Mouse (Mus musculus) heart, embryonic 11.5 days (tissue): ENCODE data around the gene Mrps26. TPM values are rescaled to one million over a fixed set of nuclear protein-coding genes. Genes with fewer than 3 reads are reported as not detected.

Experiments
- ATAC-seq: fragments of 200-750 bp; cut with Nextera tagmentation; replicated peaks from 2 replicates; pipeline ENCODE4 v1.8.0; 2017; ENCODE audit warnings: moderate library complexity; ENCODE audit not compliant: insufficient number of reproducible peaks, low FRiP score, low TSS enrichment
- H3K27ac ChIP-seq: fragments of 300-500 bp; sonication (generic); 2 replicates; pipeline ENCODE4 v1.5.1; 2014; ENCODE audit warnings: mild to moderate bottlenecking, low read depth, low read length
- H3K27me3 ChIP-seq: fragments of 300-500 bp; sonication (generic); 2 replicates; pipeline ENCODE4 v1.6.1; 2014; ENCODE audit warnings: mild to moderate bottlenecking, low read length, mixed read lengths; ENCODE audit not compliant: control insufficient read depth, insufficient read depth
- H3K36me3 ChIP-seq: fragments of 300-500 bp; sonication (generic); 2 replicates; pipeline ENCODE4 v1.6.1; 2014; ENCODE audit warnings: mild to moderate bottlenecking, low read length, moderate library complexity, mixed read lengths; ENCODE audit not compliant: control insufficient read depth, insufficient read depth
- H3K4me1 ChIP-seq: fragments of 300-500 bp; sonication (generic); 2 replicates; pipeline ENCODE4 v1.6.1; 2014; ENCODE audit warnings: low read length; ENCODE audit not compliant: control insufficient read depth, insufficient read depth
- H3K4me2 ChIP-seq: fragments of 300-500 bp; sonication (generic); 2 replicates; pipeline ENCODE4 v1.6.1; 2014; ENCODE audit warnings: mild to moderate bottlenecking, moderate library complexity
- H3K4me3 ChIP-seq: fragments of 300-500 bp; sonication (generic); 2 replicates; pipeline ENCODE4 v1.5.1; 2014; ENCODE audit warnings: low read depth, low read length
- H3K9ac ChIP-seq: fragments of 300-500 bp; sonication (generic); 2 replicates; pipeline ENCODE4 v1.6.1; 2014; ENCODE audit warnings: mild to moderate bottlenecking, low read depth, low read length, moderate library complexity
- H3K9me3 ChIP-seq: fragments of 300-500 bp; sonication (generic); replicated peaks from 2 replicates; pipeline ENCODE4 v1.6.1; 2016; ENCODE audit warnings: low read length; ENCODE audit not compliant: control insufficient read depth
- WGBS: fragments of 180-500 bp; shearing (Covaris S2); extraction: QIAGEN DNeasy Blood & Tissue Kit; methylation state at CpG from one replicate; pipeline ENCODE4 v1.1.7; 2014; ENCODE audit not compliant: insufficient replicate concordance; 5-methylcytosine and 5-hydroxymethylcytosine counted together
- polyA plus RNA-seq: library from polyadenylated mRNA; unstranded; fragments of >200 nt; fragmentation: Nextera tagmentation; extraction: Ambion mirVana; gene quantifications from 2 replicates; pipeline ENCODE4 v1.2.1, GENCODE M21; 2014

Gene Mrps26
- polyA plus RNA-seq, 1 experiment from 2014 or later: 79.9 TPM

GRCm38 (mm10) chr2:130578148-130578547, 14.6 kb downstream of the Mrps26 start:
- Histone ChIP-seq H3K9me3 (no peaks in the 10 kb centered on the region), H3K4me3 (no peak overlapping the region), H3K27me3 (peaks cover 91% of the 10 kb centered on the region), H3K4me1 (peaks cover 9% of the 10 kb centered on the region), H3K4me2 (no peak overlapping the region), H3K9ac (no peak overlapping the region), H3K36me3 (no peaks in the 10 kb centered on the region), H3K27ac (no peak overlapping the region)
- no peak for ATAC-seq
- WGBS: 11% methylated on average over 11 of the region's 11 CpGs

DNA sequence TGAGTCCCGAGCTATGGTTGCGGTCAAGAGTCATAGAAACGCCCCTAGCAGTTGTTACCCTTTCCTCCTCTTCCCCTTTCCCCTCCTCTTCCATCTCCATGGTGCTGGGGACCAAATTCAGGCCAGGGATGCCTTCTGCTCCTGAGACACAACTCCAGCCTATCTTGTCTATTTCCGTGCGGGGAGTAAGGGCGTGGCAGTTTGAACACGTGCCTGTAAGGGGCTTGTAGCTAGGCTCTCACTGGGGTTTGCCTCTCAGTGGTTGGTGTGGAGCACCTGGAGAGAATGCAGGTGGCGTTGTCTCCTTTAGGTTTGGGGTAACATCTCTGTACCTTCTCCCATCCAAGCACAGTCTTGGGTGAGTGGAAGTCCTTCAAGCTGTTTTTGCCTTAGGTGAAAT, 16.2 kb downstream of the Mrps26 start:
- H3K4me3 ChIP-seq: no peak overlapping the region
- peaks cover 76% of the 10 kb centered on the region for H3K27me3 ChIP-seq
- no peak for ATAC-seq
- 11% methylated on average over 8 of the region's 8 CpGs for WGBS
- H3K9me3 ChIP-seq: no peaks in the 10 kb centered on the region
- H3K9ac ChIP-seq: no peak overlapping the region
- peaks cover 9% of the 10 kb centered on the region for H3K4me1 ChIP-seq
- H3K36me3 ChIP-seq: no peaks in the 10 kb centered on the region
- H3K27ac ChIP-seq: no peak overlapping the region
- no peak overlapping the region for H3K4me2 ChIP-seq

DNA sequence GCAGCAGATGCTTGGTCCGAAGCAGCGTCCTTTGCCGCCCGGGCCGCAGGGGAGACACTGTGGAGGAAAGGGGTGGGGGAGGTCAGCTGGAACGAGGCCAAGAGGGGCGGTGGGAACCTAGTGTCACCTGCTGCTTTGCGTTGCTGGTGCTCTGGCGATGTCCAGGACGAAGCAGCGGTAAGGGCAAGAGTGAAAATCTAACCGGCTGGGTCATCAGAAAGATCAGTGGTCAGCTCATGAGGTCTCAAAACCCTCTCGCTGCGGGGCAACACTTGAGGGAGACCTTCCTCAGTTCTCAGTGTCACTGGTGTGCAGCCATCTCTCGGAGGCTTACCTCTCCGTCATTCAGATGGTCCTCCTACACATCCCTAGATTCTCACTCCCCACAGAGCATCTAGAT, 17.7 kb downstream of the Mrps26 start:
- Histone ChIP-seq H3K4me1 (peaks cover 9% of the 10 kb centered on the region), H3K36me3 (no peaks in the 10 kb centered on the region), H3K27me3 (peaks cover 63% of the 10 kb centered on the region), H3K27ac (no peak overlapping the region), H3K9ac (no peak overlapping the region), H3K4me3 (peak overlapping the region; percentile 36), H3K9me3 (no peaks in the 10 kb centered on the region), H3K4me2 (peak overlapping the region; percentile 63)
- no peak for ATAC-seq
- WGBS: 3% methylated on average over 15 of the region's 16 CpGs

- H3K36me3 ChIP-seq: no peaks in the 10 kb centered on the region
- no peak within 1 kb of the TSS; the same call in 1 of the 2 replicates for H3K4me3 ChIP-seq
- H3K9me3 ChIP-seq: no peaks in the 10 kb centered on the region
- no peak within 1 kb of the TSS for H3K9ac ChIP-seq
- H3K4me1 ChIP-seq: peaks cover 9% of the 10 kb centered on the region
- 22% methylated on average over 10 of the region's 10 CpGs for WGBS
- H3K27me3 ChIP-seq: peaks cover 51% of the 10 kb centered on the region
- no peak within 1 kb of the TSS for H3K27ac ChIP-seq
- ATAC-seq: no peak
- no peak within 1 kb of the TSS; the same call in 1 of the 2 replicates for H3K4me2 ChIP-seq
Measured at GRCm38 (mm10) chr2:130582552-130582951, 19.0 kb downstream of the Mrps26 start, which contains the start of gene Avp. Gene Avp (minus strand): TSS chr2:130582554.

GRCm38 (mm10) chr2:130583902-130584560, 20.5 kb downstream of the Mrps26 start:
- WGBS: 61% methylated on average over 10 of the region's 10 CpGs
- ATAC-seq: no peak
- H3K27me3 ChIP-seq: peaks cover 37% of the 10 kb centered on the region

DNA sequence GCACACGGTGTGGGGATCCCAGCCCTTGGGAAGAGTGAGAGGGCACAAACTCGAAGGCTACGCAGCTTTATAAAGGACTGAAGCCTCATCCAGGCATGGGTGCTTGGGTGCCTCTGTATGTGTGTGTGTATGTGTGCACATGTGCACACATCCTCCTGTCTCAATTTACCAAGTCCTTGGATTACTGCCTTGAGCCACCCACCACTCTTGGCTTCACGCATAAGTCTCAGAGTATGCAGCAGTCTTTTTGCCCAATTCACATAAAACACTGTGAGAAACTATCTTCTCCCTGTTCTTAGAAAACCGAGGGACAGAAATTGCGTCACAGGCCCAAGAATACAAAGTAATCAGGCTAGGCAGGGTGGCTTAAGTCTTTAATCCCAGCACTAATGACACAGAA, 22.5 kb downstream of the Mrps26 start:
- no peak overlapping the region for H3K4me3 ChIP-seq
- no peaks in the 10 kb centered on the region for H3K36me3 ChIP-seq
- no peak overlapping the region for H3K4me2 ChIP-seq
- no peak overlapping the region for H3K27ac ChIP-seq
- peaks cover 18% of the 10 kb centered on the region for H3K27me3 ChIP-seq
- no peaks in the 10 kb centered on the region for H3K9me3 ChIP-seq
- peaks cover 6% of the 10 kb centered on the region; the same call in 1 of the 2 replicates for H3K4me1 ChIP-seq
- H3K9ac ChIP-seq: no peak overlapping the region
- ATAC-seq: no peak
- 79% methylated on average over 6 of the region's 6 CpGs for WGBS

More at GRCm38 (mm10) chr2:130583902-130584560, 20.5 kb downstream of the Mrps26 start:
- Histone ChIP-seq H3K4me1 (peaks cover 9% of the 10 kb centered on the region), H3K27ac (no peak overlapping the region), H3K36me3 (no peaks in the 10 kb centered on the region), H3K4me2 (no peak overlapping the region), H3K4me3 (no peak overlapping the region), H3K9me3 (no peaks in the 10 kb centered on the region), H3K9ac (no peak overlapping the region)

GRCm38 (mm10) chr2:130588373-130588772, 24.8 kb downstream of the Mrps26 start:
- ATAC-seq: no peak
- no peaks in the 10 kb centered on the region for H3K4me1 ChIP-seq
- peaks cover under 1% of the 10 kb centered on the region; the same call in 1 of the 2 replicates for H3K36me3 ChIP-seq
- no peaks in the 10 kb centered on the region for H3K9me3 ChIP-seq
- WGBS: 43% methylated on average over 2 of the region's 2 CpGs
- H3K4me3 ChIP-seq: no peak overlapping the region
- H3K4me2 ChIP-seq: no peak overlapping the region
- no peak overlapping the region for H3K27ac ChIP-seq
- no peak overlapping the region for H3K9ac ChIP-seq
- no peaks in the 10 kb centered on the region for H3K27me3 ChIP-seq

DNA sequence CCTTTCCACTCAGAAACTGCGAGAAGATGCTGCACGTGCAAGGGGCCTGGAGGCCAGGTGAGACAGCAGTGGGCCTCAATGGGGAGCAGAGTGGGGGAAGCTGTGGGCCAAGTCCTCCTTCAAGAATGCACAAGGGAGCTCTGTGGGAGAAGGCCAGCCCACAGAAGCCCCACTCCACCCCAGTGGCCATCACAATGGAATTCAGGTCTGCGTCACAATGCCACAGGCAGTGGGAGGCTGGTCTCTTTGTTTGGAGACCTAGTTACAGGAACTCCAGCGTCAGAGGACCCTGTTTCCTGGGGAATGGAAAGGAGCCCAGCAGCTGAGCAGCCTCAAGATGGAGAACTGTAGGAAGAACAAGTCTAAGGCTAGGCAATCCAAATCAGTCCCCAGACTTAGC, 25.6 kb downstream of the Mrps26 start:
- H3K36me3 ChIP-seq: peaks cover 2% of the 10 kb centered on the region; the same call in 1 of the 2 replicates
- no peaks in the 10 kb centered on the region for H3K27me3 ChIP-seq
- no peak overlapping the region for H3K4me3 ChIP-seq
- H3K9me3 ChIP-seq: no peaks in the 10 kb centered on the region
- H3K4me2 ChIP-seq: no peak overlapping the region
- H3K4me1 ChIP-seq: no peaks in the 10 kb centered on the region
- no peak for ATAC-seq
- WGBS: 72% methylated on average over 4 of the region's 4 CpGs
- H3K27ac ChIP-seq: no peak overlapping the region
- no peak overlapping the region for H3K9ac ChIP-seq

DNA sequence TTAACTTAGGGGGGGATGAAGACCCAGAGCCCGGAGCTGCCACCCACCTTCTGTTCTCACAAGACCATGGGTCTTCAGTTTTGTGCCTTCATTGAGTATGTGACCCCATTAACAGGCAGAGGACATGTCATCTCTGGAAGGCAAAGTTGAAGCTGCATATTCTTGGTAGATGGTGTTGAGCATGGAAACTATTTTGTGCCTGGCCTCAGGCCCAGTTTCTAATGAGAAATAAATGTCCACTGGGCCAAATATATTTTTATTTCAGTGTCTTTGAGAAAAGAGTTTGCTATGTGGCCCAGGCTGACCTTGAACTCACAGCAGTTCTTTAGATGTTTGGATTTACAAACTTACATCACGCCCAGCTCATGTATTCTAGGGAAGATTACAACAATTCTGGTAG, 26.2 kb downstream of the Mrps26 start:
- Histone ChIP-seq H3K4me2 (no peak overlapping the region), H3K27me3 (no peaks in the 10 kb centered on the region), H3K4me1 (no peaks in the 10 kb centered on the region), H3K9ac (no peak overlapping the region), H3K4me3 (no peak overlapping the region), H3K27ac (no peak overlapping the region), H3K9me3 (no peaks in the 10 kb centered on the region), H3K36me3 (peaks cover 2% of the 10 kb centered on the region; the same call in 1 of the 2 replicates)
- whole genome bisulfite sequencing: 94% methylated on average over 2 of the region's 2 CpGs
- no peak for ATAC-seq
